Mouse (Mus musculus) retina, adult 2 months (tissue): ENCODE measurements around the gene Sephs1.

Experiments
- DNase-seq: peaks from one replicate; pipeline ENCODE4 v3.0.0-alpha.2; 2012; ENCODE audit warnings: low read depth, low spot score

Sephs1 gene

GRCm38 (mm10) chr2:4881350-4882248 is at the start of gene Sephs1:
Gene Sephs1 (plus strand): TSS chr2:4881564.
- DNase-seq: peak; percentile 75

- no peak for DNase-seq
Measured at GRCm38 (mm10) chr2:4832166-4832565, 49.2 kb upstream of the Sephs1 start.

- no peak for DNase-seq
Measured at GRCm38 (mm10) chr2:4849449-4849848, 31.9 kb upstream of the Sephs1 start.

- DNase-seq: no peak
Measured at GRCm38 (mm10) chr2:4857186-4857585, 24.2 kb upstream of the Sephs1 start.

- no peak for DNase-seq
Measured at GRCm38 (mm10) chr2:4858161-4858560, 23.2 kb upstream of the Sephs1 start.

GRCm38 (mm10) chr2:4864008-4864816 is 17.2 kb upstream of the Sephs1 start:
- peak; percentile 57 for DNase-seq

GRCm38 (mm10) chr2:4864817-4865296 is 16.5 kb upstream of the Sephs1 start:
- no peak for DNase-seq

- DNase-seq: no peak
Measured at GRCm38 (mm10) chr2:4868028-4868725, 13.2 kb upstream of the Sephs1 start.

GRCm38 (mm10) chr2:4872740-4873139 is 8.6 kb upstream of the Sephs1 start:
- no peak for DNase-seq

- no peak for DNase-seq
Measured at GRCm38 (mm10) chr2:4873331-4873730, 8.0 kb upstream of the Sephs1 start.

GRCm38 (mm10) chr2:4875090-4875489 is 6.3 kb upstream of the Sephs1 start:
- DNase-seq: no peak

- no peak for DNase-seq
Measured at GRCm38 (mm10) chr2:4876131-4876530, 5.2 kb upstream of the Sephs1 start.

- DNase-seq: no peak
Measured at GRCm38 (mm10) chr2:4880737-4881349, 521 bp upstream of the Sephs1 start.

- no peak for DNase-seq
Measured at GRCm38 (mm10) chr2:4882249-4882791, 956 bp downstream of the Sephs1 start.

GRCm38 (mm10) chr2:4883009-4883704 is 1.8 kb downstream of the Sephs1 start:
- DNase-seq: no peak

- no peak for DNase-seq
Measured at GRCm38 (mm10) chr2:4886896-4887295, 5.5 kb downstream of the Sephs1 start.

GRCm38 (mm10) chr2:4895598-4895997 is 14.2 kb downstream of the Sephs1 start:
- DNase-seq: no peak

GRCm38 (mm10) chr2:4896970-4897369 is 15.6 kb downstream of the Sephs1 start:
- no peak for DNase-seq

- DNase-seq: no peak
Measured at GRCm38 (mm10) chr2:4900624-4901023, 19.3 kb downstream of the Sephs1 start.

- DNase-seq: no peak
Measured at GRCm38 (mm10) chr2:4902346-4902745, 21.0 kb downstream of the Sephs1 start.
